Mouse (Mus musculus) ES-E14 (cell line): ENCODE measurements at regions not wholly inside any gene's neighbourhood (a gene's known extent, or its start where the extent isn't known, plus 50 kb on each side); places are given as distances from the start of the nearest gene placed in this dataset.

Experiments used
- HCFC1 ChIP-seq: IDR thresholded peaks from 2 replicates; pipeline ENCODE4 v1.6.1; 2012; ENCODE audit warnings: low read length, inconsistent platforms, borderline replicate concordance; ENCODE audit not compliant: insufficient read depth
- MAFK ChIP-seq: IDR thresholded peaks from 2 replicates; pipeline ENCODE4 v1.6.1; 2014; ENCODE audit warnings: mild to moderate bottlenecking, low read depth, low read length, inconsistent platforms; ENCODE audit not compliant: insufficient read depth
- ZNF384 ChIP-seq: IDR thresholded peaks from 2 replicates; pipeline ENCODE4 v1.6.1; 2012; ENCODE audit warnings: low read depth, low read length, inconsistent platforms

- no peak for TF ChIP-seq HCFC1
- TF ChIP-seq MAFK: no peak
- no peak for TF ChIP-seq ZNF384
Observed at GRCm38 (mm10) chr8:41785977-41786376, 369.1 kb upstream of the Frg1 start.
